Mouse (Mus musculus) testis, postnatal 10 days (tissue): ENCODE results near the gene Spag6l.

Experiments
- DNase-seq: peaks from one replicate; pipeline ENCODE4 v3.0.0; 2021; ENCODE audit warnings: low spot score

Gene Spag6l

DNA sequence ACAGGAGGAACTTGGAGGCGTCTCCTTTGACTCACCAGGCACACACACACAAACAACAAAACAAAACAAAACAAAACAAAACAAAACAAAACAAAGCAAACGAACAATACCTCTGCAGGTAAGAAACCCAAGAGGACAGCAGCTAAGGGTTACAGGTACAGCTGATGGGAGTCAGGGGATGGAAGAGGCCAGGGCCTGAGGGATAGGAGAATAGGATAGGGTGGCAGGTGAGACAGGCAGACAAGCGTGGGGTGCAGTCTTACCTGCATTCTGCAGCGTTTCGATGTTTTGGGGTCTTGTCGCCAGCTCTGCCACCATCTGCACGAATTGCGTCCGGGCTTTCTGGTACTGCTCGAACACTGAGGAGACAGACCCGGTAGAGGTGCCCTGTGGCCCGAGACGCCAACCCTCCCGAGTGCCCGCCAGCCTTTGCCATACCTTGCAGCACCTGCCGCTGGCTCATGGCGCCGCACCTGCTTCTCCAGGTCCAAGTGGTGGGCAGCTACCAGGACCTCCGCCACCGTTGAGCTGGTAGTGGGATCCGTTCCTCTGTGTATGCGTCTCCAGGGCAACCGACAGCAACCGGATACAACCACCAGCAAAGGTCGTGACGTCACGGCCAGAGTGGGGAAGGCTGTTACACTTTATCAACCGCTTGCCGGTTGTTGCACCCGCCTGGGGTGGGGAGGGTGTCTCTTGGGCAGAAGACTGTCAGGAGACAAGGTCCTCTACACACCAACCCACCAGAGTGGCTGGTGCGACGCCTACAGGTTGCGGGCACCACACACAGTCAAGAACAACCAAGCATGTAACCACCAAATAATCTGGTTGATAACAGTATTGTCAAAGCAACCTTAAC is at the start of gene Spag6l:
Gene Spag6l (minus strand): TSS at position 700 of the 859 bp plus-strand sequence.
- DNase-seq = peak; percentile 63

DNA sequence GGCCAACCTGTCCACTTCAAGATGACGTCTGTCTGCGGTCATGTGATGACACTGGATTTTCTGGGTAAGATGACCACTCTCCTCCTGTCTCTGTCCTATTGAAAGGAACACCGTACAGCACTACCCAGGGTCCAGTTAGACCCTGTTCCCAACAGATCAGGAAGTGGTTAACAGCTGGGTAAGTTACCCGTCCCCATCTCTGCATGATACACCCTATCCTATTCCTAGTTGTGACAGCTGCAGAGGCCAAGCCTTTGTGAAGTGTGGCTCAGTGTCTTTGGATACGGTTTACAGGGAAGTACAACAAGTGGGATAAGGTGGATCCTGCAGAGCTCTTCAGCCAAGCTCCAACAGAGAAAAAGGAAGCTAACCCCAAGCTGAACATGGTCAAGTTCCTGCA is 49.8 kb upstream of the Spag6l start:
- DNase-seq = no peak

DNA sequence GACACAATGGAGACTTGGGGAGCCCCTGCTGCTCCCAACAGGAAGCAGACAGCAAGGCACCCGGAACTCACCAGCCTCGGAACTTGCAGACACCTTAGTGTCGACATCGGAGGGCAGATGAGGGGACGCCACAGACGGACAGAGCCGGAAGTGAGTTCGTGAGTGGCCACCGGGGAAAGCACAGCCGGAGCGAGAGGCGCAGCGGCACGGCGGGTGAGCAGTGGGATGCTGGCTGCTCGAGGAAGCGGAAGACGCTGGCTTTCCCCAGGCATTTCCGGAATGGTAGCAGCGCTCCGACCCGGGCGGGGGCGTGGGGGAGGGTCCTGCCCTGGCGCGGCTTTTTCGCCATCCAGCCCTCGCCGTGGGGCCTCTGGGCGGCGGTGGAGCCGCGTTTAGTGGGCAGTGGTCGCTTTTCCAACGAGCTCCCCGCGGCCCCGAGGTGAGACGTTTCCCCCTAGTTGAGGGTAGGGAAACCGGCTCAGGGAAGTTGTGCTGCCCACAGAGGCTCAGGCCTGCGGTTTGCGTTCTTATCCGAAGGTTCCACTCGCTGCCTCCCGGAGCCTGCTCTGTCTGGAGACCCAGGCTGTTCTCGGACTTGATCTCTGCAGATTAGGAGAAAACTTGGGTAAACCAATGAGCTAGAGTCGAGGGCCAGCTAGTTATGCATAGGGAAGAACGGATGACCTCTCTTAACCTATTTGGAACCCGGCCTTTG is 41.5 kb upstream of the Spag6l start, which contains the start of the genes Top3b and Vpreb1:
Gene Top3b (plus strand): TSS at position 120 of the 715 bp plus-strand sequence.
Gene Vpreb1 (minus strand): TSS at position 227 of the 715 bp plus-strand sequence.
- DNase-seq = peak; percentile 85

DNA sequence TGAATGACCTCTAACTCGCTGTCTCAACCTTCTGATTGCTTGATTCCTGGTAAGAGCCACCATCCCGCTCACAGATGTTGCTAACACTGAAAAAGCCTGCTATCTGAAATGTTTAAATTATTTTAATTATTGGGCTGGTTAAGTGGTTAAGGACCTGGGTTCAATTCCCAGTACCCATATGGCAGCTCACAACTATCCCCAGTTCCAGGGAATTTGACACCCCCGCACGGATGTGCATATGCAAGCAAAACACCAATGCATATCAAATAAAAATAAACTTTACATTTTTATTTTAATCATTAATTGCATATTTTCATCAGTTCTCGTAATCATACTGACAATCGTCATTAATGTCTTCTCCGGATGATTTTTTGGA is 41.0 kb upstream of the Spag6l start:
- DNase-seq = no peak

DNA sequence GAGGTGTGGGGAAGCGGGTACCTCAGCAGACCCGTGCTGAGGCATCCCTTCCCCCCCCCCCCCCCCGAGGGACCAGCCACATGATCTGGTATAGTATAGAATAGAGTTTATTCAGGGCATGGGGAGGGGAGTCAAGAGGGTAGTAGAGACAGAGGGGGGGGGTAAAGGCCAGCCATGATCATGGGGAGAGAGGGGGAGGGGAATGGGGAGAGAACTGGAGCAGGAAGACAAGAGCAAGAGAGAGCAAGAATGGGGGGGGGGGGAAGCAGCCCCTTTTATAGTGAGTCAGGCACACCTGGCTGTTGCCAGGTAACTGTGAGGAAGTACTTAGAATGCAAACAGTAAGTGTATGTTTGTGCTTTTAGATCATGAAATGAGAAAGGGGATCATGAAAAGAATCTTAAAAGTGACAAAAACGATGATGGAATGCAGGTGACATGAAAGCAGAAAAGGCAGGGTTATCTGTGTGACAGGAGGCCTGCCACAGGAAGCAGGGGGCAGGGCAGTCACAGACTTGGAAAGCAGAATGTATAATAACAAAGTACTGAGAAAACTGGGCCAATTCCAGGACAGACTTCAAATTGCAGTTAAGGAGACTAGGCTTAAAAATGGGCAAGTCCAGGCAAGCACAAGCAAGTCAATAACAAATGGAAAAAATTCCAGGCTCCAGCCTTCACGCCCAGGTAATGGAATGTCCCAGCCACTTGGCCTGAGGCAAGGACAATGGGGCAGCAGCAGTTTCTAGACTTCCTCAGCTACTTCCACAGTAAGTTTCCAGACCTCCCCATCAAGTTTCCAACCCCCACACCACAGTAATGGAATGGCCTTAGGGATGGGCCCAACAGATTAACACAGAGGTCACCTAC is 36.7 kb upstream of the Spag6l start:
- peak; percentile 24 for DNase-seq

DNA sequence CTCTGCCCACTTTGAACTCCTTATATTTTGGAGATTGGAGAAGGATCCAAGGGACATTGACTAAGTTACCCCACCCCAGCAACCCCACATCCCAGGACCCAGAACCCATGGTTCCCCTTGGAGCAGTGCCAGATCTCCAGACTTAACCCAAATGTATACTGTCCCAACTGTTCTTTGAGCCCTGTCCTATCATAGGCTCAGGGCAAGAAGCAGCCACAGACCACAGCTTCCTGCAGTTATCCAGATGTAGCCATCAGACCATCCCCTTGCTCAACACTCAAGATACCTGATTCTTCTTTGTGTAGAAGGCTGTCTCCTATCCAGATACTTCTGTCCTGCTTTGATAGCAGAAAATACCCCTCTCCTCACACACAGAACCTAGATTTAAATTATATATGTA is 36.0 kb upstream of the Spag6l start:
- DNase-seq = peak; percentile 32

DNA sequence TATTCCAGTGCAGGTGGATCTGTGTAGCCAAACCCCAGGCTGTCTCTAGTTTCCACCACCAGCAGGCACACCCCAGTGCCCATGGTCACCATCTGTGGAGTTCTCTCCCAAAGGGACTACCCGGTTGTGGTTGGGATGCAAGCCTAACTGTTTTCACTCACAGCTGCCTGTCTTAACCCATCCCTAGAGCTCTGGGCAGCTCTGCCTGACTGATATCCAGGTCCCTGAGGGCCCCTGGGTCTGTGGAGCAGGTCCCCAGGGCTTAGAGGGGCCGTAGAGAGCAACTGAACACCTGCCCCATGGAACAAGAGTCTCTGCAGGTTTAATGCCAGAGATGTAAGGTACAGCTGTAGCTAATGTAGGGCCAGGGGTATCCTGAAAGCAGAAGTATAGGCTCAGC is 34.7 kb upstream of the Spag6l start, which contains the start of gene Igll1:
Gene Igll1 (minus strand): TSS at position 8 of the 400 bp plus-strand sequence.
- peak; percentile 25 for DNase-seq

DNA sequence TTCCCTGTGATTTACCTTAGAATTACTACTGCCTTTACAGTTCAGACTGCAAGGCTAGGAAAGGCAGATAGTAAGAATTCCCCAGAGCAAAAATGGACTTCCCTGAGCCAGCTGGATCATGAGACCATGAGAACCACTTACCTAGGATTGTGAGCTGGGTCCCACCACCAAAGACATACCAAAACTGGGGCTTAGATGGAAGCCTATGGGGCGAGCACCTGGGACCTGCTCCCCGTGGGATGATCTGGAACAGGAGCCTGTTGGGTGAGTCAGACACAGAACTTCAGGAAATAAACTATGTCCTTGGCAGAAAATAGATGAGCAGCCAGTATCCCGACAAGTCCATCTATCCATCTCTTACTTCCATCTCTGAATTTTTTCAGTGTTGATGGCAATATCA is 33.0 kb upstream of the Spag6l start:
- no peak for DNase-seq

DNA sequence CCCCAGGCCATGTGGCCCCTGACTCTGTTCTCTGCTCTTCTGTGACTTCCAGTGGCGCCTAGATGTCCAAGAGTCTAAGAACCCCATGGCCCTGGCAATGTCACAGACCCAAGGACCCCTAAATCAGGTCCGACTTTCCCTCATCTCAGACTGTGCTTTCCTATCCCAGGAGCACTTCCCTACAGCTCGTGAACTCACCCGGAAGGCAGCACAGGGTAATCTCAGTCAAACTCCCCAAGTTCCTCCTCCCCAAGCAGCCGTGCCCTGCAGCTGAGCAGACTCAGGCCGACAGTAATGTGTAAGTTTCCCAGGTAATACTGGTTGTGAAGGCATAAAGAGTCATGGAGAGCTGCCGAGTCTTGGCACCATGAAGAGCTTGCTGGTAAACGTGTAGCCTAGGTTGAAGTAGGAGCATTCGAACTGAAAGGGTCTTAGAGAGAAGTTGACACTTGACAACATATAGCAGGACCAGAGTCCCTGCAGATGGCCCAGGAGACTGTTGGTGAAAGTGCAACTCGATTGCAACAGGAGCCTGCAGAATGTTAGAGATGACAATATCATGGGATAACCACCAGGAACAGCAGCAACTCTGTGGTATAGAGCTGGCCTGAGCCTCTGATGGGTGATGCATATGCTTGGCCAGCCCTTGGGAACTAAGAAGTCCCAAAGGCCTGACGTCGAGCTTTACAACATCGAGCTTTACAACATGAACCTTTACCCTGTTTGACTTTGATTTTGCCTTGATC is 27.6 kb upstream of the Spag6l start:
- peak; percentile 30 for DNase-seq

DNA sequence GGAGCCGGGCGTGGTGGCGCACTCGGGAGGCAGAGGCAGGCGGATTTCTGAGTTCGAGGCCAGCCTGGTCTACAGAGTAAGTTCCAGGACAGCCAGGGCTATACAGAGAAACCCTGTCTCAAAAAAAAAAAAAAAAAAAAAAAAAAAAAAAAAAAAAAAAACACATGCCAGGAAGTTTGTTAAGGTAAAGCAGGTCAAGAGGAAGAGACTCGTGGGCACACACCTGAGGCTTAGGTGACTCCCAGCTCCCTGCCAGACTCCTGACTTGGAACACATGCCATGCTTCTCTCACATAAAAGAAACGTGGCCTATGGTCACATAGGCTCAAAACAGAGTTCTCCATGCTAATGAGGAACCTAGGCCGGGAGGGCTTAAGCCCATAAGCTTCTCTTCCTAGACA is 26.8 kb upstream of the Spag6l start:
- peak; percentile 8 for DNase-seq

DNA sequence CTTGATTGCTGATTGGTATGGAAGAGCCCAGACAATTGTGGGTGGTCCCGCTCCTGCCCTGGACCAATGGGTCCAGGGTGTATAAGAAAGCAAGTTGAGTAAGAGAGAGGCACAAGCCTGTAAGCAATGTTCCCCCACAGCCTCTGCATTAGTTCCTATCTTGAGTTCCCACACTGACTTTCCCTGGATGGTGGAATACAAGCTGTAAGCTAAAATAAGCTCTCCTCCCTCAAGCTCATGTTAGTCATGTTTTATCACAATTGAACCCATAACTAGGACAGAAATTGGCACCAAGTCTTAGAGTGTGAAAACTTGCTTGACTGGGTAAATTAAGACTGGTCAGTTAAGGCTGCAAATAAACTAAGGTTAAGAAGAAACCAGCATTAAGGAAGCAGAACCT is 26.3 kb upstream of the Spag6l start:
- no peak for DNase-seq

DNA sequence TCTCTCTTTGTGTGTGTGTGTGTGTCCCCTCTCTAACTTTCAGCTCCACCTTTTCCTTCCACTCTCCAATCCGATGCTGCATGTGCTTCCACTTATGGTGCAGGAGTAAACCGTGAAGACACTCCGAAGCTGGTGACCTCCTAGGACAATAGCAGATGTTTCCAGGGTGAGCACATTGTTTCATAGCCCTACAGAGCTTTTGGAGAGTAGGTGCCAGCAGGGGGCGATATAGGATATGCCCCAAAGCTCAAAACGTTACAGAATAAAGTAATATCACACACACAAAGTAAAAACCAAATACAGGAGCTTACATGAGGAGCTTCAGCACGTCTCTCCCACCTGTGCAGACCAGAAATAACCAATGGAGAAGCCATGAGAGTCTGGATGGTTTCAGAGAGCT is 25.6 kb upstream of the Spag6l start:
- peak; percentile 66 for DNase-seq

DNA sequence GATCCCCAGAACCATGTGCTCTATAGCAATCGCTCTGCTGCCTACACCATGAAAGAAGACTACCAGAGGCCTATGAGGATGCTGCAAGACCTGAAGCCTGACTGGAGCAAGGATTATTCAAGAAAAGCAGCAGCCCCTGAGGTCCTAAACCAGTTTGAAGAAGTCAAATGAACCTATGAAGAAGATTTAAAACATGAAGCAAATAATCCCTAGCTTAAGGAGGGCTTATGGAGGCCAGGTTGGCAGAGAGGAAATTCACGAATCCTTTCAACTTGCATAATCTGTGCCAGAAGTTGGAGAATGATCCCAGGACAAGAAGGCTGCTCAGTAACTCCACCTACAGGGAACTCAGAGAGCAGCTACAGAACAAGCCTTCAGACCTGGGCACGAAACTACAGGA is 23.2 kb upstream of the Spag6l start:
- no peak for DNase-seq

DNA sequence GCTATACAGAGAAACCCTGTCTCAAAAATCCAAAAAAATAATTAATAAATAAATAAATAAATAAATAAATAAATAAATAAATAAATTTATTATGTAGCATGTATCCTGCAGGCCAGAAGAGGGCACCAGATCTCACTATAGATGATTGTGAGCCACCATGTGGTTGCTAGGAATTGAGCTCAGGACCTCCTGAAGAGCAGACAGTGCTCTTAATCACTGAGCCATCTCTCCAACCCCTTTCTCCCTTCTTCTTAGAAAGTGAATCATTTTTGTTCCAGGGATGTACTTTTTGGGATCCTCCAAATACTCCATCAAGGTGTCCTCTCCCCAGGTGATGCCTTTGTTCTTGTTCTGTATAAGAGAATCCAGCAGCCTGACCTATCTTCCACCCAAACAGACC is 19.9 kb upstream of the Spag6l start:
- no peak for DNase-seq

DNA sequence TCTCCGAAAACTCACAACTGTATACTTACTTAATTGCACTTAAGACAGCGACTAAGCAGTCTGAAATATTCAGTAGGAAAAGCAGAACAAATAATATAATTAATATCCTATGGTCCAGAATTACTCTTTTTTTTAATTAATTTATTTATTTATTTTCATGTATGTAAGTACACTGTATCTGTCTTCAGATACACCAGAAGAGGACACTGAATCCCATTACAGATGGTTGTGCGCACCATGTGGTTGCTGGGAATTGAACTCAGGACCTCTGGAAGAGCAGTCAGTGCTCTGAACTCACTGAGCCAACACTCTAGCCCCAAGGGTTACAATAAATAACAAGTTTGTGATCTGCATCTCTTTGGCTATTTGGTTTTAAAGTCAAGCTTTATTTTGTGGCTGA is 415 bp upstream of the Spag6l start:
- no peak for DNase-seq

DNA sequence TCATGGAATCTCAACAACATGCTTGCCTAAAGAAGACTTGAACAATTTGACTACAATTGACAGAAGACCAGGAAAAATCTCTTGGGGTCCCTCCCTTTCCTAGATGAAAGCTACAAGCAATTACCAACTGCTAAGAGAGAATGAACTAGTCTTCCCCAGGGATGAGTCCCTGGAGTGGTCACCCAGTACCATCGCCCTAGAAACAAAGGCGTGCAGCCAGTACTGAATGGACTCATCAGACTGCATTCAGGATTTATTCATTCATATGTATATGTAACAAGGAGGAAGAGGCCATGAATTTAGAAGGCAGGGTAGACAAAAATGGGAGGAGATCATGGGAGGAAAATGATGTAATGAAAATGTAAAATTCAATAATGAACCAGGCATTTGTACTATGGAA is 3.0 kb downstream of the Spag6l start:
- no peak for DNase-seq

DNA sequence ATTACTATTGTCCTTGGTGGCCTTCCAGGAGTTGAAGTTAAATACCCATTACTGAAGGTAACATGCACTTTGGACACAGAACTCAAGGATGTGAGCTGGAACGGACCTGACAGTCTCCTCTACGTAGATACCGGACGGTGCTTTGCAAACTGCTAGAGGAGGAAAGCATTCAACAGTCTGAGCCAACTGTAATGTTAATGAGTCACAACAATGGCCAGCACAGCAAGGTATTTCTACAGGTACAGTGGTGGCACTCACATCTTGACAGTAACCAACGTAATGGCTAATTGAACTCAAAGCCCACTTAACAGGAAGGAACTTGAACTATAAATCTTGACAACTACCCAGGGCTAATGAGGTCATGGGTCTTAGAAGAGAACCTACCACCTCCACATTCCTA is 3.8 kb downstream of the Spag6l start:
- no peak for DNase-seq

DNA sequence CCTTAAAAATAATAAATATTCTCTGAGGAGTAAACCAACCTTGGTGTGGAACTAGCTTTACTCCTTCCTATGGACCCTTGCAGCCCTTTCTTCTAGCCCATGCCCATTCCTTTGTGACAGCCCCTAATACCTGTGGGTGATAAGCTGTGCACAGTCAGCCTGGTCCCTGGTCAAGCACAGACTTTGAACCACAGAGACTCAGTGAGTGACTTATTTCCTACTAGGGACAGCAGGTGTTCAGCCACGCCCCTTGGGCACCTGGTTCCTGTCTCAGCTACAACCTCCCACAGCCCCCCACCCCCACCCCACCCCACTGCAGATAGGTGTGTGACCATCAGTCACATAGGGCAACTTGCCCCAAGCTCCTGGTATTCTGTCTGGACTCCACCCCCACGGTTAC is 22.9 kb downstream of the Spag6l start:
- no peak for DNase-seq
